Mouse (Mus musculus): ENCODE results near the gene Aff3. TPM values are rescaled to one million over a fixed set of nuclear protein-coding genes. Genes with fewer than 3 reads are reported as not detected.

Aff3 gene
- polyA plus RNA-seq, 1 experiment from 2014 or later = 0.38 TPM

GRCm38 (mm10) chr1:38683158-38683721, 18.5 kb upstream of the Aff3 start:
- no peak overlapping the region for H3K27ac ChIP-seq (ENCODE audit: low read length)
- H3K4me1 ChIP-seq (ENCODE audit: control insufficient read depth, low read depth, low read length) = no peaks in the 10 kb centered on the region
- H3K27me3 ChIP-seq (ENCODE audit: control insufficient read depth, insufficient read depth, low read depth, low read length) = no peaks in the 10 kb centered on the region
- H3K4me2 ChIP-seq (ENCODE audit: low read depth, low read length) = no peak overlapping the region
- H3K9me3 ChIP-seq (replicated peaks; ENCODE audit: control insufficient read depth, low read length) = no peaks in the 10 kb centered on the region
- H3K4me3 ChIP-seq (ENCODE audit: low read depth, low read length) = no peak overlapping the region
- no peak overlapping the region for H3K9ac ChIP-seq (ENCODE audit: low read depth, low read length)
- no peaks in the 10 kb centered on the region for H3K36me3 ChIP-seq (ENCODE audit: control insufficient read depth, insufficient read depth)
- WGBS (ENCODE audit: insufficient replicate concordance) = 48% methylated on average over 10 of the region's 10 CpGs
- ATAC-seq (ENCODE audit: low read depth) = no peak

- WGBS (ENCODE audit: insufficient replicate concordance) = 63% methylated on average over 8 of the region's 8 CpGs
Observed at GRCm38 (mm10) chr1:38679890-38680289, 15.1 kb upstream of the Aff3 start.

GRCm38 (mm10) chr1:38671756-38672155, 7.0 kb upstream of the Aff3 start:
- Histone ChIP-seq H3K4me1 (ENCODE audit: control insufficient read depth, low read depth, low read length) (no peaks in the 10 kb centered on the region), H3K4me2 (ENCODE audit: low read depth, low read length) (no peak overlapping the region), H3K9ac (ENCODE audit: low read depth, low read length) (no peak overlapping the region), H3K4me3 (ENCODE audit: low read depth, low read length) (no peak overlapping the region), H3K9me3 (replicated peaks; ENCODE audit: control insufficient read depth, low read length) (no peaks in the 10 kb centered on the region), H3K36me3 (ENCODE audit: control insufficient read depth, insufficient read depth) (no peaks in the 10 kb centered on the region), H3K27ac (ENCODE audit: low read length) (no peak overlapping the region), H3K27me3 (ENCODE audit: control insufficient read depth, insufficient read depth, low read depth, low read length) (no peaks in the 10 kb centered on the region)
- WGBS (ENCODE audit: insufficient replicate concordance) = 53% methylated on average over 3 of the region's 3 CpGs
- no peak for ATAC-seq (ENCODE audit: low read depth)

More at GRCm38 (mm10) chr1:38679890-38680289, 15.1 kb upstream of the Aff3 start:
- Histone ChIP-seq H3K27ac (ENCODE audit: low read length) (no peak overlapping the region), H3K4me2 (ENCODE audit: low read depth, low read length) (no peak overlapping the region), H3K27me3 (ENCODE audit: control insufficient read depth, insufficient read depth, low read depth, low read length) (no peaks in the 10 kb centered on the region), H3K36me3 (ENCODE audit: control insufficient read depth, insufficient read depth) (no peaks in the 10 kb centered on the region), H3K9ac (ENCODE audit: low read depth, low read length) (no peak overlapping the region), H3K4me3 (ENCODE audit: low read depth, low read length) (no peak overlapping the region), H3K4me1 (ENCODE audit: control insufficient read depth, low read depth, low read length) (no peaks in the 10 kb centered on the region), H3K9me3 (replicated peaks; ENCODE audit: control insufficient read depth, low read length) (no peaks in the 10 kb centered on the region)
- no peak for ATAC-seq (ENCODE audit: low read depth)

GRCm38 (mm10) chr1:38671019-38671418, 6.3 kb upstream of the Aff3 start:
- Histone ChIP-seq H3K4me1 (ENCODE audit: control insufficient read depth, low read depth, low read length) (no peaks in the 10 kb centered on the region), H3K9ac (ENCODE audit: low read depth, low read length) (no peak overlapping the region), H3K4me2 (ENCODE audit: low read depth, low read length) (no peak overlapping the region), H3K27me3 (ENCODE audit: control insufficient read depth, insufficient read depth, low read depth, low read length) (no peaks in the 10 kb centered on the region), H3K9me3 (replicated peaks; ENCODE audit: control insufficient read depth, low read length) (no peaks in the 10 kb centered on the region), H3K36me3 (ENCODE audit: control insufficient read depth, insufficient read depth) (no peaks in the 10 kb centered on the region), H3K27ac (ENCODE audit: low read length) (no peak overlapping the region), H3K4me3 (ENCODE audit: low read depth, low read length) (no peak overlapping the region)
- WGBS (ENCODE audit: insufficient replicate concordance) = 49% methylated on average over 5 of the region's 5 CpGs
- no peak for ATAC-seq (ENCODE audit: low read depth)

- Histone ChIP-seq H3K4me3 (ENCODE audit: low read depth, low read length) (no peak overlapping the region), H3K27me3 (ENCODE audit: control insufficient read depth, insufficient read depth, low read depth, low read length) (no peaks in the 10 kb centered on the region), H3K9me3 (replicated peaks; ENCODE audit: control insufficient read depth, low read length) (no peaks in the 10 kb centered on the region), H3K9ac (ENCODE audit: low read depth, low read length) (no peak overlapping the region), H3K4me2 (ENCODE audit: low read depth, low read length) (no peak overlapping the region), H3K4me1 (ENCODE audit: control insufficient read depth, low read depth, low read length) (no peaks in the 10 kb centered on the region), H3K27ac (ENCODE audit: low read length) (no peak overlapping the region), H3K36me3 (ENCODE audit: control insufficient read depth, insufficient read depth) (no peaks in the 10 kb centered on the region)
- 48% methylated on average over 10 of the region's 10 CpGs for WGBS (ENCODE audit: insufficient replicate concordance)
- ATAC-seq (ENCODE audit: low read depth) = no peak
Observed at GRCm38 (mm10) chr1:38668327-38668726, 3.6 kb upstream of the Aff3 start.

- 40% methylated on average over 9 of the region's 9 CpGs for WGBS (ENCODE audit: insufficient replicate concordance)
Observed at GRCm38 (mm10) chr1:38667892-38668291, 3.1 kb upstream of the Aff3 start.

GRCm38 (mm10) chr1:38666766-38667118, 2.0 kb upstream of the Aff3 start:
- Histone ChIP-seq H3K27me3 (ENCODE audit: control insufficient read depth, insufficient read depth, low read depth, low read length) (no peaks in the 10 kb centered on the region), H3K36me3 (ENCODE audit: control insufficient read depth, insufficient read depth) (no peaks in the 10 kb centered on the region), H3K9me3 (replicated peaks; ENCODE audit: control insufficient read depth, low read length) (no peaks in the 10 kb centered on the region), H3K4me2 (ENCODE audit: low read depth, low read length) (no peak overlapping the region), H3K27ac (ENCODE audit: low read length) (no peak overlapping the region), H3K4me3 (ENCODE audit: low read depth, low read length) (no peak overlapping the region), H3K9ac (ENCODE audit: low read depth, low read length) (no peak overlapping the region), H3K4me1 (ENCODE audit: control insufficient read depth, low read depth, low read length) (no peaks in the 10 kb centered on the region)
- ATAC-seq (ENCODE audit: low read depth) = no peak
- 72% methylated on average over 10 of the region's 10 CpGs for WGBS (ENCODE audit: insufficient replicate concordance)

More at GRCm38 (mm10) chr1:38667892-38668291, 3.1 kb upstream of the Aff3 start:
- no peak overlapping the region for H3K27ac ChIP-seq (ENCODE audit: low read length)
- H3K4me3 ChIP-seq (ENCODE audit: low read depth, low read length) = no peak overlapping the region
- no peak for ATAC-seq (ENCODE audit: low read depth)
- H3K27me3 ChIP-seq (ENCODE audit: control insufficient read depth, insufficient read depth, low read depth, low read length) = no peaks in the 10 kb centered on the region
- no peaks in the 10 kb centered on the region for H3K4me1 ChIP-seq (ENCODE audit: control insufficient read depth, low read depth, low read length)
- H3K4me2 ChIP-seq (ENCODE audit: low read depth, low read length) = no peak overlapping the region
- H3K9ac ChIP-seq (ENCODE audit: low read depth, low read length) = no peak overlapping the region
- H3K9me3 ChIP-seq (replicated peaks; ENCODE audit: control insufficient read depth, low read length) = no peaks in the 10 kb centered on the region
- no peaks in the 10 kb centered on the region for H3K36me3 ChIP-seq (ENCODE audit: control insufficient read depth, insufficient read depth)

- 41% methylated on average over 5 of the region's 5 CpGs for WGBS (ENCODE audit: insufficient replicate concordance)
- no peaks in the 10 kb centered on the region for H3K27me3 ChIP-seq (ENCODE audit: control insufficient read depth, insufficient read depth, low read depth, low read length)
Observed at GRCm38 (mm10) chr1:38666111-38666765, 1.5 kb upstream of the Aff3 start.

GRCm38 (mm10) chr1:38665611-38666010, 856 bp upstream of the Aff3 start:
- H3K9ac ChIP-seq (ENCODE audit: low read depth, low read length) = no peak overlapping the region
- no peaks in the 10 kb centered on the region for H3K27me3 ChIP-seq (ENCODE audit: control insufficient read depth, insufficient read depth, low read depth, low read length)
- no peaks in the 10 kb centered on the region for H3K4me1 ChIP-seq (ENCODE audit: control insufficient read depth, low read depth, low read length)
- no peaks in the 10 kb centered on the region for H3K36me3 ChIP-seq (ENCODE audit: control insufficient read depth, insufficient read depth)
- no peak overlapping the region for H3K4me2 ChIP-seq (ENCODE audit: low read depth, low read length)
- no peaks in the 10 kb centered on the region for H3K9me3 ChIP-seq (replicated peaks; ENCODE audit: control insufficient read depth, low read length)
- no peak for ATAC-seq (ENCODE audit: low read depth)
- no peak overlapping the region for H3K27ac ChIP-seq (ENCODE audit: low read length)
- H3K4me3 ChIP-seq (ENCODE audit: low read depth, low read length) = no peak overlapping the region
- WGBS (ENCODE audit: insufficient replicate concordance) = 22% methylated on average over 1 of the region's 1 CpGs

More at GRCm38 (mm10) chr1:38666111-38666765, 1.5 kb upstream of the Aff3 start:
- Histone ChIP-seq H3K36me3 (ENCODE audit: control insufficient read depth, insufficient read depth) (no peaks in the 10 kb centered on the region), H3K27ac (ENCODE audit: low read length) (no peak overlapping the region), H3K4me3 (ENCODE audit: low read depth, low read length) (no peak overlapping the region), H3K4me2 (ENCODE audit: low read depth, low read length) (no peak overlapping the region), H3K9me3 (replicated peaks; ENCODE audit: control insufficient read depth, low read length) (no peaks in the 10 kb centered on the region), H3K9ac (ENCODE audit: low read depth, low read length) (no peak overlapping the region), H3K4me1 (ENCODE audit: control insufficient read depth, low read depth, low read length) (no peaks in the 10 kb centered on the region)
- no peak for ATAC-seq (ENCODE audit: low read depth)
